Mouse (Mus musculus): ENCODE data around the gene Vmn1r4. TPM values are rescaled to one million over a fixed set of nuclear protein-coding genes. Genes with fewer than 3 reads are reported as not detected.
A peak's percentile ranks its signal among the peaks of the same experiment; 100 is the strongest.

Gene Vmn1r4
- total and polyA plus RNA-seq, 3 experiments = 0.87 to 2.6 TPM; not detected in 1

- peaks cover 13% of the 10 kb centered on the region for H3K9me3 ChIP-seq (replicated peaks)
- H3K4me3 ChIP-seq (ENCODE audit: low read depth, low read length) = no peak overlapping the region
- H3K4me1 ChIP-seq (ENCODE audit: insufficient read depth, low read depth, low read length) = peaks cover 87% of the 10 kb centered on the region
- H3K27me3 ChIP-seq (ENCODE audit: insufficient read depth, low read length) = no peaks in the 10 kb centered on the region
- H3K36me3 ChIP-seq (replicated peaks) = peaks cover 37% of the 10 kb centered on the region
- DNase-seq (ENCODE audit: low spot score) (no peak), ATAC-seq (ENCODE audit: extremely low read depth, insufficient number of reproducible peaks, low FRiP score, poor library complexity, severe bottlenecking) (no peak)
- no peak for TF ChIP-seq POLR2AphosphoS5 (IDR thresholded peaks at IDR 0.05; ENCODE audit: insufficient replicate concordance, low read depth, low read length)
- TF ChIP-seq TAL1 (conservative IDR thresholded peaks at IDR 0.05; ENCODE audit: low read depth, low read length) = peak; percentile 49
These were observed 12.9 kb upstream of the Vmn1r4 start for GRCm38 (mm10) chr6:56910910-56911309.

GRCm38 (mm10) chr6:56913092-56913858 is 10.5 kb upstream of the Vmn1r4 start:
- H3K27me3 ChIP-seq (ENCODE audit: insufficient read depth, low read length) = no peaks in the 10 kb centered on the region
- H3K9me3 ChIP-seq (replicated peaks) = peaks cover 13% of the 10 kb centered on the region
- DNase-seq (ENCODE audit: low spot score) = peak; percentile 37
- ATAC-seq (ENCODE audit: extremely low read depth, insufficient number of reproducible peaks, low FRiP score, poor library complexity, severe bottlenecking) = peak; percentile 69
- peaks cover 85% of the 10 kb centered on the region for H3K4me1 ChIP-seq (ENCODE audit: insufficient read depth, low read depth, low read length)
- peak overlapping the region; percentile 46; the same call in 1 of the 2 replicates for H3K4me3 ChIP-seq (ENCODE audit: low read depth, low read length)
- peaks cover 34% of the 10 kb centered on the region for H3K36me3 ChIP-seq (replicated peaks)
- TF ChIP-seq POLR2AphosphoS5 (IDR thresholded peaks at IDR 0.05; ENCODE audit: insufficient replicate concordance, low read depth, low read length) = no peak
- no peak for TF ChIP-seq GATA1 (IDR thresholded peaks at IDR 0.05; ENCODE audit: borderline replicate concordance, low read length)
- no peak for TF ChIP-seq CTCF (IDR thresholded peaks at IDR 0.05; ENCODE audit: low read depth, low read length)
- no peak for TF ChIP-seq GATA2 (IDR thresholded peaks at IDR 0.05; ENCODE audit: borderline replicate concordance, low read depth, low read length)
- peak; percentile 92; the same call in 1 of the 2 replicates for TF ChIP-seq TAL1 (conservative IDR thresholded peaks at IDR 0.05; ENCODE audit: low read depth, low read length)

- peaks cover 36% of the 10 kb centered on the region for H3K36me3 ChIP-seq (replicated peaks)
- H3K4me3 ChIP-seq (ENCODE audit: low read depth, low read length) = peak overlapping the region; percentile 59; the same call in 1 of the 2 replicates
- no peak for DNase-seq (ENCODE audit: low spot score)
- peaks cover 13% of the 10 kb centered on the region for H3K9me3 ChIP-seq (replicated peaks)
- ATAC-seq (ENCODE audit: extremely low read depth, insufficient number of reproducible peaks, low FRiP score, poor library complexity, severe bottlenecking) = no peak
- H3K27me3 ChIP-seq (ENCODE audit: insufficient read depth, low read length) = no peaks in the 10 kb centered on the region
- H3K4me1 ChIP-seq (ENCODE audit: insufficient read depth, low read depth, low read length) = peaks cover 81% of the 10 kb centered on the region
- no peak for TF ChIP-seq GATA1 (IDR thresholded peaks at IDR 0.05; ENCODE audit: borderline replicate concordance, low read length)
- no peak for TF ChIP-seq CTCF (IDR thresholded peaks at IDR 0.05; ENCODE audit: low read depth, low read length)
- TF ChIP-seq POLR2AphosphoS5 (IDR thresholded peaks at IDR 0.05; ENCODE audit: insufficient replicate concordance, low read depth, low read length) = no peak
- TF ChIP-seq GATA2 (IDR thresholded peaks at IDR 0.05; ENCODE audit: borderline replicate concordance, low read depth, low read length) = no peak
- no peak for TF ChIP-seq TAL1 (conservative IDR thresholded peaks at IDR 0.05; ENCODE audit: low read depth, low read length)
These were observed 7.5 kb upstream of the Vmn1r4 start for GRCm38 (mm10) chr6:56916279-56916678.

- Histone ChIP-seq H3K4me3 (ENCODE audit: low read depth, low read length) (peak overlapping the region; percentile 71), H3K9me3 (replicated peaks) (peaks cover 13% of the 10 kb centered on the region), H3K36me3 (replicated peaks) (peaks cover 36% of the 10 kb centered on the region), H3K4me1 (ENCODE audit: insufficient read depth, low read depth, low read length) (peaks cover 75% of the 10 kb centered on the region), H3K27me3 (ENCODE audit: insufficient read depth, low read length) (no peaks in the 10 kb centered on the region)
- DNase-seq (ENCODE audit: low spot score) (peak; percentile 30), ATAC-seq (ENCODE audit: extremely low read depth, insufficient number of reproducible peaks, low FRiP score, poor library complexity, severe bottlenecking) (peak; percentile 40)
- TF ChIP-seq TAL1 (conservative IDR thresholded peaks at IDR 0.05; ENCODE audit: low read depth, low read length) (peak; percentile 72), GATA2 (IDR thresholded peaks at IDR 0.05; ENCODE audit: borderline replicate concordance, low read depth, low read length) (no peak)
These were observed 6.0 kb upstream of the Vmn1r4 start for GRCm38 (mm10) chr6:56917578-56918368.

GRCm38 (mm10) chr6:56919330-56920044 is 4.3 kb upstream of the Vmn1r4 start:
- peak overlapping the region; percentile 98 for H3K4me3 ChIP-seq (ENCODE audit: low read depth, low read length)
- DNase-seq (ENCODE audit: low spot score) (no peak), ATAC-seq (ENCODE audit: extremely low read depth, insufficient number of reproducible peaks, low FRiP score, poor library complexity, severe bottlenecking) (no peak)
- peak; percentile 71 for TF ChIP-seq TAL1 (conservative IDR thresholded peaks at IDR 0.05; ENCODE audit: low read depth, low read length)
- TF ChIP-seq GATA1 (IDR thresholded peaks at IDR 0.05; ENCODE audit: borderline replicate concordance, low read length) = no peak
- H3K9me3 ChIP-seq (replicated peaks) = peaks cover 10% of the 10 kb centered on the region
- H3K27me3 ChIP-seq (ENCODE audit: insufficient read depth, low read length) = no peaks in the 10 kb centered on the region
- H3K4me1 ChIP-seq (ENCODE audit: insufficient read depth, low read depth, low read length) = peaks cover 70% of the 10 kb centered on the region
- peaks cover 33% of the 10 kb centered on the region for H3K36me3 ChIP-seq (replicated peaks)

All from G1E (cell line).